Mouse (Mus musculus) thymus, adult 2 months (tissue): ENCODE results near the gene Soga1.

Source experiments
- CTCF ChIP-seq: fragments of 200-500 bp; IDR thresholded peaks from 2 replicates; pipeline ENCODE4 v1.5.1; 2012; ENCODE audit warnings: mild to moderate bottlenecking, control low read depth, low read length, moderate library complexity, borderline replicate concordance; ENCODE audit not compliant: control insufficient read depth, poor library complexity, insufficient read depth; ENCODE audit errors: extremely low read depth
- POLR2A ChIP-seq: fragments of 200-500 bp; IDR thresholded peaks from 2 replicates; pipeline ENCODE4 v1.6.1; 2012; ENCODE audit warnings: mild to moderate bottlenecking, low read length, control low read depth, moderate library complexity; ENCODE audit not compliant: control insufficient read depth, poor library complexity, insufficient read depth; ENCODE audit errors: extremely low read depth

GRCm38 (mm10) chr2:157127370-157127769, 48.3 kb upstream of the Soga1 start:
- TF ChIP-seq CTCF (no peak), POLR2A (no peak)
